Mouse (Mus musculus): Measurements from ENCODE around the gene Pacrg. TPM values are rescaled to one million over a fixed set of nuclear protein-coding genes. Genes with fewer than 3 reads are reported as not detected.

Pacrg gene
- polyA plus RNA-seq, 1 experiment: 5.5 TPM

DNA sequence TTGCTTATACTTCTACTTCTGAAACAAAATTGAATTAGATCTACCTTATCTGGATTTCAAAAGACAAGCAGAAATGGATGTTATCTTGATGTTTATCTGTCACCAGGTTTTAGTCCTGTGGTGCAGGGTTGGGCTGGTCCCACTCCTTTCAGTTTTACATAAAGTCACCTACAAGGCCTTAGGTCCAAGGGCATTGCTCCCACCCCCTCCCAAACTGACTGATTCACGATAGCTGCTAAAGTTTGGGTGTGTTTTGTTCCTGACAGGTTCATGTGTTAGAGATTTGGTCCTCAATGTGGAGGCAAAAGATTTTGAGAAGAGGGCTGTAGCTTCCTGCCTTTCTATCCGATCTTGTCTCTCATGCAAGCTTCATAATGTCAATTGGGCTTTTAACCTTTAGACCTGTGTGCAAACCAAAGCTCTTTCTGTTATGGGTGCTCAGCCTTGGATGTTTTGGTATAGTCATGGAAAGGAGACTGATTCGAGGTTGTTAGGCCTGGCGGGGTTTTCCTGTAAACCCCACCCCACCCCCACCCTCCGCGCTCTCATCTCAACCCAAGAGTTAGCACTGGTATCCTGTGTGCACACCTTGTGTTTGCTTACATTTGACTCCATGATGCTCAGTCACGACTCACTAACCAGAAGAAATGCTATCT lies 407.5 kb downstream of the Pacrg start:
- Histone ChIP-seq H3K79me2 (ENCODE audit: control insufficient read depth, insufficient read depth) (no peaks in the 10 kb centered on the region), H3K27me3 (ENCODE audit: control insufficient read depth, insufficient read depth, insufficient read length) (no peaks in the 10 kb centered on the region), H3ac (ENCODE audit: control insufficient read depth, insufficient read length, low read depth) (no peak overlapping the region), H3K4me3 (ENCODE audit: insufficient read depth, poor library complexity, severe bottlenecking) (no peak overlapping the region), H3K36me3 (ENCODE audit: control insufficient read depth, insufficient read depth) (no peaks in the 10 kb centered on the region), H3K79me3 (ENCODE audit: low read depth) (no peaks in the 10 kb centered on the region)
- TF ChIP-seq MYOD1 (IDR thresholded peaks at IDR 0.05; ENCODE audit: control insufficient read depth, insufficient read length, low read depth) (no peak), CTCF (IDR thresholded peaks at IDR 0.05; ENCODE audit: control insufficient read depth, insufficient read depth, insufficient read length) (no peak), FOSL1 (IDR thresholded peaks at IDR 0.05; ENCODE audit: insufficient read depth, low read length, poor library complexity, severe bottlenecking) (no peak), MAX (IDR thresholded peaks at IDR 0.05) (no peak), USF1 (IDR thresholded peaks at IDR 0.05; ENCODE audit: low read depth) (no peak), MYOG (IDR thresholded peaks at IDR 0.05; ENCODE audit: control insufficient read depth, extremely low read depth, insufficient read length) (no peak), CEBPB (IDR thresholded peaks at IDR 0.05; ENCODE audit: low read depth) (no peak)

- Histone ChIP-seq H3ac (ENCODE audit: control insufficient read depth, insufficient read length, low read depth) (no peak overlapping the region), H3K36me3 (ENCODE audit: control insufficient read depth, insufficient read depth) (no peaks in the 10 kb centered on the region), H3K79me2 (ENCODE audit: control insufficient read depth, insufficient read depth) (no peaks in the 10 kb centered on the region), H3K79me3 (ENCODE audit: low read depth) (no peaks in the 10 kb centered on the region), H3K4me3 (ENCODE audit: insufficient read depth, poor library complexity, severe bottlenecking) (no peak overlapping the region), H3K27me3 (ENCODE audit: control insufficient read depth, insufficient read depth, insufficient read length) (no peaks in the 10 kb centered on the region)
- TF ChIP-seq MYOG (IDR thresholded peaks at IDR 0.05; ENCODE audit: control insufficient read depth, extremely low read depth, insufficient read length) (no peak), USF1 (IDR thresholded peaks at IDR 0.05; ENCODE audit: low read depth) (no peak), MYOD1 (IDR thresholded peaks at IDR 0.05; ENCODE audit: control insufficient read depth, insufficient read length, low read depth) (no peak), FOSL1 (IDR thresholded peaks at IDR 0.05; ENCODE audit: insufficient read depth, low read length, poor library complexity, severe bottlenecking) (no peak), MAX (IDR thresholded peaks at IDR 0.05) (no peak), CTCF (IDR thresholded peaks at IDR 0.05; ENCODE audit: control insufficient read depth, insufficient read depth, insufficient read length) (no peak), CEBPB (IDR thresholded peaks at IDR 0.05; ENCODE audit: low read depth) (no peak)
Observed at GRCm38 (mm10) chr17:10431849-10432524, 408.1 kb downstream of the Pacrg start.

DNA sequence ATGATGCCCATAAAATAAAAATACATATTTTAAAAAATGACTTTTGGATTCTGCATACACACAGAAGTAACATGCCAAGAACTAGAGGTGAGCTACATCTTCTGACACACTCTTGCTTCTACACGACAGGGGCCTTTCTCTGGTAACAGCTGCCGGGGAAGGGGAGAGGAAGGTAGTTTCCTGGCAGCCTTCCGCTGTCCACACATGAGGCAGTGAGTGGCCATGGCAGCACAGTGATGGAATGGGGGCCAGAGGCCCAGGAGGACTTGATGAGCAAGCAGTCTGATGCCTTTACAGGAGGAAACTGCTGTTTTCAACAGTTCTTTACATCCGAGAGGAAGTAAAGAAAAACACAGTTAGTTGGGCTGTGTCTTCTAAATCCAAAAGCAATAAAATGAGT lies 409.3 kb downstream of the Pacrg start:
- Histone ChIP-seq H3ac (ENCODE audit: control insufficient read depth, insufficient read length, low read depth) (no peak overlapping the region), H3K27me3 (ENCODE audit: control insufficient read depth, insufficient read depth, insufficient read length) (no peaks in the 10 kb centered on the region)

GRCm38 (mm10) chr17:10429406-10429805 lies 410.7 kb downstream of the Pacrg start:
- H3ac ChIP-seq (ENCODE audit: control insufficient read depth, insufficient read length, low read depth): no peak overlapping the region
- no peaks in the 10 kb centered on the region for H3K27me3 ChIP-seq (ENCODE audit: control insufficient read depth, insufficient read depth, insufficient read length)

More for the DNA sequence above, 409.3 kb downstream of the Pacrg start:
- Histone ChIP-seq H3K36me3 (ENCODE audit: control insufficient read depth, insufficient read depth) (no peaks in the 10 kb centered on the region), H3K4me3 (ENCODE audit: insufficient read depth, poor library complexity, severe bottlenecking) (no peak overlapping the region), H3K79me3 (ENCODE audit: low read depth) (no peaks in the 10 kb centered on the region), H3K79me2 (ENCODE audit: control insufficient read depth, insufficient read depth) (no peaks in the 10 kb centered on the region)
- TF ChIP-seq CTCF (IDR thresholded peaks at IDR 0.05; ENCODE audit: control insufficient read depth, insufficient read depth, insufficient read length): no peak
- no peak for TF ChIP-seq MYOD1 (IDR thresholded peaks at IDR 0.05; ENCODE audit: control insufficient read depth, insufficient read length, low read depth)
- no peak for TF ChIP-seq CEBPB (IDR thresholded peaks at IDR 0.05; ENCODE audit: low read depth)
- TF ChIP-seq FOSL1 (IDR thresholded peaks at IDR 0.05; ENCODE audit: insufficient read depth, low read length, poor library complexity, severe bottlenecking): no peak
- TF ChIP-seq MYOG (IDR thresholded peaks at IDR 0.05; ENCODE audit: control insufficient read depth, extremely low read depth, insufficient read length): no peak
- no peak for TF ChIP-seq MAX (IDR thresholded peaks at IDR 0.05)
- TF ChIP-seq USF1 (IDR thresholded peaks at IDR 0.05; ENCODE audit: low read depth): no peak

DNA sequence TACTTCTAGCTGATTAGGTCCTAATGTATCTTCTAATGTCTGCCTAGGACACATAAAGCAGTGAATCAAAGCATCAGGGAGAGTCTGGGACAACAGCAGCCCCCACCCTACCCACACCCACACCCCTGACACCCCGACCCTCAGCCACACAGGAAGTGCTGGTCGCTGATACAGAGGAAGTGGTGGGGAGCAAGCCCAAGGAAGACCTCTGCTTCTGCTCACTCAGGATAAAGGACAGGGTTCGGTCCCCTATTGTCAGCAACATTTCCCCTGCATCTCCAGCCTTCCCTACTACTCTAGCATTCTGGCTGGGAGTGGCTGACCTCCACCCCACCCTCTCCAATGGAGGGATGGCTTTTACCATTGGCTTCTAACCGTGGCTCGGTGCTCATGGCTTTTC lies 414.8 kb downstream of the Pacrg start:
- TF ChIP-seq FOSL1 (IDR thresholded peaks at IDR 0.05; ENCODE audit: insufficient read depth, low read length, poor library complexity, severe bottlenecking) (no peak), CTCF (IDR thresholded peaks at IDR 0.05; ENCODE audit: control insufficient read depth, insufficient read depth, insufficient read length) (no peak), MYOD1 (IDR thresholded peaks at IDR 0.05; ENCODE audit: control insufficient read depth, insufficient read length, low read depth) (no peak), USF1 (IDR thresholded peaks at IDR 0.05; ENCODE audit: low read depth) (no peak), MAX (IDR thresholded peaks at IDR 0.05) (no peak), MYOG (IDR thresholded peaks at IDR 0.05; ENCODE audit: control insufficient read depth, extremely low read depth, insufficient read length) (no peak), CEBPB (IDR thresholded peaks at IDR 0.05; ENCODE audit: low read depth) (no peak)
- H3K27me3 ChIP-seq (ENCODE audit: control insufficient read depth, insufficient read depth, insufficient read length): no peaks in the 10 kb centered on the region
- H3K4me3 ChIP-seq (ENCODE audit: insufficient read depth, poor library complexity, severe bottlenecking): no peak overlapping the region
- no peak overlapping the region for H3ac ChIP-seq (ENCODE audit: control insufficient read depth, insufficient read length, low read depth)
- no peaks in the 10 kb centered on the region for H3K36me3 ChIP-seq (ENCODE audit: control insufficient read depth, insufficient read depth)
- H3K79me2 ChIP-seq (ENCODE audit: control insufficient read depth, insufficient read depth): no peaks in the 10 kb centered on the region
- no peaks in the 10 kb centered on the region for H3K79me3 ChIP-seq (ENCODE audit: low read depth)

More at GRCm38 (mm10) chr17:10429406-10429805, 410.7 kb downstream of the Pacrg start:
- Histone ChIP-seq H3K79me3 (ENCODE audit: low read depth) (no peaks in the 10 kb centered on the region), H3K4me3 (ENCODE audit: insufficient read depth, poor library complexity, severe bottlenecking) (no peak overlapping the region), H3K36me3 (ENCODE audit: control insufficient read depth, insufficient read depth) (no peaks in the 10 kb centered on the region), H3K79me2 (ENCODE audit: control insufficient read depth, insufficient read depth) (no peaks in the 10 kb centered on the region)
- TF ChIP-seq FOSL1 (IDR thresholded peaks at IDR 0.05; ENCODE audit: insufficient read depth, low read length, poor library complexity, severe bottlenecking) (no peak), MYOD1 (IDR thresholded peaks at IDR 0.05; ENCODE audit: control insufficient read depth, insufficient read length, low read depth) (no peak), MYOG (IDR thresholded peaks at IDR 0.05; ENCODE audit: control insufficient read depth, extremely low read depth, insufficient read length) (no peak), MAX (IDR thresholded peaks at IDR 0.05) (no peak), CTCF (IDR thresholded peaks at IDR 0.05; ENCODE audit: control insufficient read depth, insufficient read depth, insufficient read length) (no peak), CEBPB (IDR thresholded peaks at IDR 0.05; ENCODE audit: low read depth) (no peak), USF1 (IDR thresholded peaks at IDR 0.05; ENCODE audit: low read depth) (no peak)
